Mouse (Mus musculus) cortical plate, adult 2 months (tissue): ENCODE measurements around the gene Ddx25.

Experiments used
- CTCF ChIP-seq: fragments of 200-500 bp; IDR thresholded peaks from 2 replicates; pipeline ENCODE4 v1.5.1; 2011; ENCODE audit warnings: mild to moderate bottlenecking, control low read depth, low read length; ENCODE audit not compliant: insufficient read depth; ENCODE audit errors: extremely low read depth
- POLR2A ChIP-seq: fragments of 200-500 bp; IDR thresholded peaks from 2 replicates; pipeline ENCODE4 v1.6.1; 2011; ENCODE audit warnings: mild to moderate bottlenecking, low read length, control low read depth; ENCODE audit not compliant: insufficient read depth; ENCODE audit errors: extremely low read depth

DNA sequence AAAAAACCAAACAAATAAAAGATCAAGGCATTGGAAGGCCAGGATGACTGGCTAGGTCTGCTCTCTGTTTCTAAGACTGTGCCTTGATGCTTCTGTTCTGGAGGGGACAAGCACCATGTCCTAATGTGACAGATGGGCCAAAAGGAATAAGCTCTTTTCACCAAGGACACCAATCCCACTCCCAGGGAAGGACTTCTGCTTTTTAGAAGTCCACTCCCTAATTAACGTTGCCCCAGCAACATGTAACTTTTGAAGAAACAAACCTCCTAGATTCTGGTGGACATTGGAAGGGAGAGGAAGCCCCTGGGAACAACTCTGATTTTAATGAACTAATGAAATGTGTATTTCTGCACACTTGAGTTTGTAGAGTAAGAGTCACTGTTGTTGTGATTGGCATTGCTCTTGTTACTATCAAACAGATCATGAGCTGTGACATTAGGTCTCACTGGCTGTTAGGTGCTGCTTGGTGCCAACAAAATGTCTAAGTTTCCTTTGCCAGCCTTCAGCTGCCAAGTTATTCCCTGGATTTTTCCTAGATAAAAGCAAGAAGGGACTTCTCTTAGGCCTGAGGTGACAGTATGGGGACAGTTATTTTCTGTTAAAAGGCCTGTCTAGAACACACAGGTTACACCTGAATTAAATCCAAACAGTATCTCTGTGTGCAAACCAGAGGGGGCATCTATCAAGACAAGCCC, 35.4 kb downstream of the Ddx25 start:
- TF ChIP-seq POLR2A (no peak), CTCF (no peak)
